Mouse (Mus musculus) left cerebral cortex, adult 2 months (tissue): ENCODE data around the gene Degs2. TPM values are rescaled to one million over a fixed set of nuclear protein-coding genes. Genes with fewer than 3 reads are reported as not detected.
A peak's percentile ranks its signal among the peaks of the same experiment; 100 is the strongest.
"Not testable (repeated sequence)": the region's sequence is repeated elsewhere in the genome, so short reads cannot be mapped to it uniquely, and the experiment has no call there.

ENCODE experiments used
- DNase-seq, 2 experiments: peaks; one replicate each; pipeline ENCODE4 v3.0.0; 2021 to 2022; ENCODE audit warnings: low spot score in 2 of 2, mixed read lengths in 1 of 2; ENCODE audit errors: extremely low spot score in 1 of 2
- H3K27ac ChIP-seq: fragments of 200-600 bp; 2 replicates; pipeline ENCODE4 v1.8.1; 2022
- H3K4me3 ChIP-seq: fragments of 200-600 bp; 2 replicates; pipeline ENCODE4 v1.8.1; 2022
- CTCF ChIP-seq: fragments of 200-600 bp; IDR thresholded peaks from 2 replicates; pipeline ENCODE4 v1.8.1; 2022; ENCODE audit warnings: antibody characterized with exemption, mild to moderate bottlenecking, moderate library complexity
- intact Hi-C: fragments of 180-260 bp; cut with DNase I; formaldehyde crosslinking; loops from one replicate; pipeline ENCODE4 v1.15.1; 2025
- total RNA-seq, 2 experiments: library from RNA; stranded (reverse); gene quantifications; 2 replicates each; pipeline ENCODE4 v1.2.3; 2021

The Degs2 gene
- total RNA-seq, 2 experiments from 2014 or later = 4.8 to 5.5 TPM

DNA sequence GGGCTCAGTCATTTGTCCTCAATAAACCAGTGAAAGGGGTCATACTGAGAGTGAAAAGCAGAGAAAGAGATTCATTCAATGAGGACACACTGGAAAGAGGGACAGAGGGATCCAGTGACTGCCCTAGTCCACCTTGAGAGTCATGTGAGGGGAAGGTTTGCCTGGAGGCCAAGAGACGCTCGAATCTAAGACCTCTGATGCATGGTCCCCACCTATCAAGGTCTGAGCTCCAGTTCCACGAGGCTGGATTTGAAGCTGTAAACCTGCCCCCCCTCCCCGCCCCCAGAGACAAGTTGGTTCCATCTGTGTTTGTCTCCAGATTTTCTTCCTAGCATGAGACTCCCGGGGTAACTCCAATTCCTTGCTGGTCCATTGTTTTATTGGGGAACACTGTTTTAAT is 13.7 kb upstream of the Degs2 start:
- intact Hi-C loops = no loop called here
- Histone ChIP-seq H3K4me3 (no peak overlapping the region), H3K27ac (no peak overlapping the region)
- DNase-seq = no peak
- TF ChIP-seq CTCF = no peak

DNA sequence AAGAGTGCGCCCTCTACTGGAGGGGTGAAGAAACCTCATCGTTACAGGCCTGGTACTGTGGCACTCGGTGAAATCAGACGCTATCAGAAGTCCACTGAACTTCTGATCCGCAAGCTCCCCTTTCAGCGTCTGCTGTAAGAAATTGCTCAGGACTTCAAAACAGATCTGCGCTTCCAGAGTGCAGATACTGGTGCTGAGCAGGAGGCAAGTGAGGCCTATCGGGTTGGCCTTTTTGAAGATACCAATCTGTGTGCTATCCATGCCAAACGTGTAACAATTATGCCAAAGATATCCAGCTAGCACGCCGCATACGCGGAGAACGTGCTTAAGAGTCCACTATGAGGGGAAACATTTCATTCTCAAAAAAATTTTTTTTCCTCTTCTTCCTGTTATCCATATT is 11.9 kb upstream of the Degs2 start:
- H3K4me3 ChIP-seq, H3K27ac ChIP-seq, intact Hi-C loops, DNase-seq: not testable (repeated sequence)

DNA sequence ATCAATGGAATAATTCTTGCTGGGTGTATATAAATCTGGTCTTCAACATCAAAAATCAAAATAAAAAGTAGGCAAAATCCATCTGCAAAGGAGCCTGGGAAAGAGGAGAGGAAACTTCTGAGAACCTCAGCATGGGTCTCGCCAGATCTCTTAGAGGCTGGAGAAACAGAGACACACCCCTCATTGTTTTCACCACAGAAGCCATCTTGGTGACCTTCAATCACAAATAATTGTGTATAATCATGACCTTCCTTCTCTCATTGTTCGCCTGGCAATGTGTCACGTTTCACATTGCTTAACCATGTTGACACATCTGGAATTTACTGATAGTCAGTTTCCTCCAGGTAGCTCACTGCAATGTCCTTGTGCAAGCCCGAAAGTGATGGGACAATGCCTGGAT is 10.4 kb upstream of the Degs2 start:
- intact Hi-C loops = no loop called here
- Histone ChIP-seq H3K27ac (no peak overlapping the region), H3K4me3 (no peak overlapping the region)
- TF ChIP-seq CTCF = no peak
- DNase-seq = no peak

- intact Hi-C loops = no loop called here
- no peak for TF ChIP-seq CTCF
- Histone ChIP-seq H3K27ac (no peak overlapping the region), H3K4me3 (no peak overlapping the region)
- DNase-seq = no peak
Measured at GRCm38 (mm10) chr12:108710861-108711615, 8.9 kb upstream of the Degs2 start.

GRCm38 (mm10) chr12:108709964-108710765 is 8.1 kb upstream of the Degs2 start:
- no peak for DNase-seq
- intact Hi-C loops = loop anchor here (5.0 kb wide), 1 partner anchor 47 kb away; no protein-coding TSS in a partner anchor

DNA sequence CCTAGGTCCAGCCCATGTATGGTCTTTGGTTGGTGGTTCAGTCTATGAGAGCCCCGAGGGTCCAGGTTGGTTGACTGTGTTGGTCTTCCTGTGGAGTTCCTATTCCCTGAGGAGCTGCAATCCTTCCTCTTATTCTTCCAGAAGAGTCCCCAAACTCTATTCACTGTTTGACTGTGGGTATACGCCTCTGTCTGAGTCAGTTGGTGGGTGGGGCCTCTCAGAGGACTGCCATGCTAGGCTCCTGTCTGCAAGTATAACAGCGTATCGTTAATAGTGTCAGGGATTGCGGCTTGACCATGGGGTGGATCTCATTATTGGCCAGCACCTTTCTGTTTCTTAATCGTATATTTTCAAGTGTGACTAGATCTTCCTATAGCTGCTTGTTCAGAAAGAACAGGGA is 7.3 kb upstream of the Degs2 start:
- Histone ChIP-seq H3K4me3 (no peak overlapping the region), H3K27ac (no peak overlapping the region)
- no peak for TF ChIP-seq CTCF
- intact Hi-C loops = loop anchor here (5.0 kb wide), 1 partner anchor 48 kb away; no protein-coding TSS in a partner anchor
- no peak for DNase-seq

More at GRCm38 (mm10) chr12:108709964-108710765, 8.1 kb upstream of the Degs2 start:
- no peak overlapping the region for H3K27ac ChIP-seq
- no peak overlapping the region for H3K4me3 ChIP-seq
- no peak for TF ChIP-seq CTCF

- intact Hi-C loops = loop anchor here (5.0 kb wide), 1 partner anchor 51 kb away; no protein-coding TSS in a partner anchor
- peak; percentile 48 for TF ChIP-seq CTCF
- no peak overlapping the region for H3K4me3 ChIP-seq
- no peak for DNase-seq
- no peak overlapping the region for H3K27ac ChIP-seq
Measured at GRCm38 (mm10) chr12:108706129-108706528, 4.0 kb upstream of the Degs2 start.

GRCm38 (mm10) chr12:108705486-108705885 is 3.4 kb upstream of the Degs2 start:
- DNase-seq = no peak
- H3K4me3 ChIP-seq = no peak overlapping the region
- no peak for TF ChIP-seq CTCF
- intact Hi-C loops = loop anchor here (5.0 kb wide), 1 partner anchor 52 kb away; no protein-coding TSS in a partner anchor
- H3K27ac ChIP-seq = no peak overlapping the region

DNA sequence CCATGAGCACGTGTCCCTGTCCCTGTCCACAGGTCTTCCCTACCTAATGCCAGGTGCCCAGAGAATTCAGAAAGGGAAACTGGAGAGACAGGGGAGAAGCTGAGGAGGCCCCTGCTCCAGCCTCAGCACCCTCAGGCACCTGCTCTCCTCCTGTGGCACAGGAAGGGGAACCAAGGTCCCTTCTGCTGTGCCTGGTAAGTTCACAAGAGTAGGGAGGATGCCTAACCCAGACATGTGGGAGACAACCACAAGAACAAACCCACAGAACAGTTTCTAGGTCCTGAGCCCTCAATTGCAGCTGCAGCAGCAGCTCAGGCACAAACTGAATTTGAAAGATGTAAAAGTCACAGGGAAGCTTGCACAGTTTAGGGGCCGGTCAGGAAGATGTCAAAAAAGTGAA is 894 bp downstream of the Degs2 start:
- intact Hi-C loops = no loop called here
- TF ChIP-seq CTCF = no peak
- no peak for DNase-seq
- H3K4me3 ChIP-seq = peak overlapping the region; percentile 32
- H3K27ac ChIP-seq = no peak overlapping the region

GRCm38 (mm10) chr12:108700037-108700436 is 2.1 kb downstream of the Degs2 start:
- Histone ChIP-seq H3K4me3 (no peak overlapping the region), H3K27ac (peak overlapping the region; percentile 55)
- DNase-seq = no peak
- intact Hi-C loops = no loop called here
- TF ChIP-seq CTCF = no peak

GRCm38 (mm10) chr12:108699576-108699975 is 2.5 kb downstream of the Degs2 start:
- intact Hi-C loops = no loop called here
- no peak overlapping the region for H3K4me3 ChIP-seq
- TF ChIP-seq CTCF = no peak
- no peak for DNase-seq
- peak overlapping the region; percentile 55 for H3K27ac ChIP-seq

DNA sequence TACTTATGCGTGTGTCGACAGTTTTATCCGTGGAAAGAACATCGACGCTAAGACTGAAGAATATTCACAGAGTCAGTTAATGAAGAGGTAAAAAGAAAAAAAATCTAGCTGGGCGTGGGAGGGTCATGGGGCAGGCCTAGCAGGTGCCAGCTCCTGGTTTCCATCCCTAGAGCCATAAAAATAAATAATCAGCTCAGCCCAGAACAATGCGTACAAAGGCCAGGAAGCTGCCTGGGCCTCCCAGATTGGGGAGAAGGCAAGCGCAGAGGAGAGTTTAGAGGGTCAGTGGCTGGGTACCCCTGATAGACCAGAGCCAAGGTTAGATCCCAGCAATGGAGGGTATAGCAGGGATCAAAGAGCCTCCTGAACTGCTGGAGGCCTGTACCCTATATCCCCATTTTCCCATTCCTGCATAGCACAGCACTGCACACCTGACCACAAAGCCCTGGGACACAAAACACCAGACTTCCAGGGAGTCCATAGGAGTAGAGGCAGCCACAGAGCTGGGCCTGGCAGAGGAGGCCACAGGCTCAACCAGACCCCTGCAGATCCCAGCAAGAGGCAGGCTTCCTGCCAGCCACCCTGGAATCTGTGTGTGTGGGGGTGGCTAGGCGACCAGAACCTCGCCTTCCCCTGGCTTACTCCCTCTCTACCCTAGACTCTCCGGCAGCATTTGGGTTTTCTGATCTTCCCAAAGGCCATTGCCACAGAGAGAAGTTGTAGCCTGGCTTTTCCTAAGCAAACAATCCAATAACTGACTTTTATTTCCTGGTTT is 3.2 kb downstream of the Degs2 start:
- Histone ChIP-seq H3K4me3 (no peak overlapping the region), H3K27ac (peak overlapping the region; percentile 67)
- no peak for TF ChIP-seq CTCF
- DNase-seq = no peak
- intact Hi-C loops = no loop called here
